In genomic region chr1:187076198-187077042, GRCm38 (mm10) we compare ENCODE assay signal across 16 mouse cellular contexts.
A peak's percentile ranks its signal among the peaks of the same experiment; 100 is the strongest.
DNase-seq lines count a peak whose midpoint lies in the region; ATAC-seq and TF ChIP-seq lines count a peak whose summit lies in the region.
"Had no signal": no experiment of that assay in that cellular context is flagged by ENCODE, and none has a peak within 500 bp of the region (broad histone marks: within the 10 kb centered on the region; RNA-seq: fewer than 3 reads in every experiment).

No protein-coding gene starts in this region.

- ATAC-seq in forebrain, embryonic 14.5 days: peak; percentile 85
- ATAC-seq in midbrain, postnatal 0 days (ENCODE audit: low FRiP score): no peak
- ATAC-seq in megakaryocyte progenitor cell, adult 5-6 weeks (replicated peaks; ENCODE audit: poor library complexity): no peak

- peak; percentile 2 for DNase-seq in left cerebral cortex, postnatal 4 days
- no peak for DNase-seq in left cerebral cortex, postnatal 36 days (ENCODE audit: low spot score in 2 of 2)
- DNase-seq in embryo, embryonic 10.5 days (ENCODE audit: low spot score): peak; percentile 67
- DNase-seq in forebrain, embryonic 14.5 days (ENCODE audit: low spot score): peak; percentile 70
- peak; percentile 50 for DNase-seq in midbrain, postnatal 0 days (ENCODE audit: low spot score)
- DNase-seq in gastrocnemius, postnatal 36 days: no peak
- DNase-seq: adrenal gland, postnatal 10 days; cerebellum, postnatal 25 days; kidney, adult 9 months; layer of hippocampus, postnatal 36 days; liver, embryonic 13.5 days had no signal

- H3K4me3 ChIP-seq in forebrain, embryonic 14.5 days (ENCODE audit: low read depth, low read length): no peak overlapping the region
- no peak overlapping the region for H3K4me3 ChIP-seq in midbrain, postnatal 0 days (ENCODE audit: low read depth, low read length)
- H3K4me3 ChIP-seq: heart, embryonic 15.5 days; hindbrain, embryonic 15.5 days; liver, embryonic 13.5 days; megakaryocyte, embryonic 14.5 days; neural tube, embryonic 13.5 days had no signal

- H3K4me2 ChIP-seq in forebrain, embryonic 14.5 days (ENCODE audit: low read length): no peak overlapping the region
- H3K4me2 ChIP-seq in midbrain, postnatal 0 days (ENCODE audit: low read depth, low read length, poor library complexity, severe bottlenecking): no peak overlapping the region
- H3K4me2 ChIP-seq: heart, embryonic 15.5 days; hindbrain, embryonic 15.5 days; liver, embryonic 13.5 days; neural tube, embryonic 13.5 days had no signal

- H3K9ac ChIP-seq in forebrain, embryonic 14.5 days (ENCODE audit: low read length): no peak overlapping the region
- H3K9ac ChIP-seq in midbrain, postnatal 0 days (replicated peaks; ENCODE audit: low read length, poor library complexity, severe bottlenecking): no peak overlapping the region
- H3K9ac ChIP-seq: heart, embryonic 15.5 days; hindbrain, embryonic 15.5 days; liver, embryonic 13.5 days; neural tube, embryonic 13.5 days had no signal

- H3K4me1 ChIP-seq in forebrain, embryonic 14.5 days (ENCODE audit: control insufficient read depth, insufficient read depth, low read length): peaks cover 12% of the 10 kb centered on the region
- H3K4me1 ChIP-seq in midbrain, postnatal 0 days (ENCODE audit: insufficient read depth, low read length): no peaks in the 10 kb centered on the region
- H3K4me1 ChIP-seq: heart, embryonic 15.5 days; liver, embryonic 13.5 days; megakaryocyte, embryonic 14.5 days had no signal

- no peak for TF ChIP-seq CTCF in midbrain, postnatal 0 days (IDR thresholded peaks at IDR 0.05)

- H3K27ac ChIP-seq in forebrain, embryonic 14.5 days (ENCODE audit: low read depth, low read length): no peak overlapping the region
- no peak overlapping the region for H3K27ac ChIP-seq in midbrain, postnatal 0 days (ENCODE audit: low read depth, low read length)
- H3K27ac ChIP-seq: heart, embryonic 15.5 days; hindbrain, embryonic 15.5 days; liver, embryonic 13.5 days; neural tube, embryonic 13.5 days had no signal

- 26% methylated on average over 3 of the region's 3 CpGs for WGBS in forebrain, embryonic 14.5 days
- WGBS in midbrain, postnatal 0 days: 62% methylated on average over 3 of the region's 3 CpGs

- intact Hi-C loops in left cerebral cortex, postnatal 4 days (cut with DNase I): no loop called here
- intact Hi-C loops in left cerebral cortex, postnatal 36 days (cut with DNase I): no loop called here
- intact Hi-C loops in gastrocnemius, postnatal 36 days (cut with DNase I): no loop called here

- no peaks in the 10 kb centered on the region for H3K36me3 ChIP-seq in forebrain, embryonic 14.5 days (ENCODE audit: control insufficient read depth, insufficient read depth, low read length)
- H3K36me3 ChIP-seq in midbrain, postnatal 0 days (ENCODE audit: insufficient read depth, low read length): no peaks in the 10 kb centered on the region
- H3K36me3 ChIP-seq: heart, embryonic 15.5 days; hindbrain, embryonic 15.5 days; liver, embryonic 13.5 days; neural tube, embryonic 13.5 days had no signal

- no peaks in the 10 kb centered on the region for H3K27me3 ChIP-seq in forebrain, embryonic 14.5 days (replicated peaks; ENCODE audit: control insufficient read depth, insufficient read depth, low read length)
- no peaks in the 10 kb centered on the region for H3K27me3 ChIP-seq in midbrain, postnatal 0 days (ENCODE audit: insufficient read depth, low read length)
- H3K27me3 ChIP-seq: heart, embryonic 15.5 days; liver, embryonic 13.5 days; megakaryocyte, embryonic 14.5 days had no signal

- no peaks in the 10 kb centered on the region for H3K9me3 ChIP-seq in forebrain, embryonic 14.5 days (replicated peaks; ENCODE audit: control insufficient read depth, low read length)
- H3K9me3 ChIP-seq in midbrain, postnatal 0 days (ENCODE audit: low read length): no peaks in the 10 kb centered on the region
- H3K9me3 ChIP-seq: heart, embryonic 15.5 days; hindbrain, embryonic 15.5 days; liver, embryonic 13.5 days; neural tube, embryonic 13.5 days had no signal

Comparison
In these comparisons a context has a peak if more than half of its experiments do, and no peak if none do; other contexts are left out.
1. DNase-seq: peak in left cerebral cortex, postnatal 4 days (single experiment), embryo, embryonic 10.5 days (single experiment), forebrain, embryonic 14.5 days (single experiment) and midbrain, postnatal 0 days (single experiment); none in left cerebral cortex, postnatal 36 days (0 of 2) and gastrocnemius, postnatal 36 days (0 of 2).